Mouse (Mus musculus) adrenal gland, adult 8-10 months (tissue): Measurements from ENCODE around the gene Itga1. TPM values are rescaled to one million over a fixed set of nuclear protein-coding genes. Genes with fewer than 3 reads are reported as not detected.

ENCODE experiments used
- DNase-seq: peaks from one replicate; pipeline ENCODE4 v3.0.0; 2022
- total RNA-seq, 4 experiments: library from RNA; stranded (reverse); gene quantifications; 2 replicates each; pipeline ENCODE4 v1.2.4; 2022

The Itga1 gene
- total RNA-seq, 4 experiments from 2014 or later: 20.6 to 36.0 (median 29.8) TPM

- no peak for DNase-seq
Observed at GRCm38 (mm10) chr13:114987161-114987560, 114.6 kb downstream of the Itga1 start.

DNA sequence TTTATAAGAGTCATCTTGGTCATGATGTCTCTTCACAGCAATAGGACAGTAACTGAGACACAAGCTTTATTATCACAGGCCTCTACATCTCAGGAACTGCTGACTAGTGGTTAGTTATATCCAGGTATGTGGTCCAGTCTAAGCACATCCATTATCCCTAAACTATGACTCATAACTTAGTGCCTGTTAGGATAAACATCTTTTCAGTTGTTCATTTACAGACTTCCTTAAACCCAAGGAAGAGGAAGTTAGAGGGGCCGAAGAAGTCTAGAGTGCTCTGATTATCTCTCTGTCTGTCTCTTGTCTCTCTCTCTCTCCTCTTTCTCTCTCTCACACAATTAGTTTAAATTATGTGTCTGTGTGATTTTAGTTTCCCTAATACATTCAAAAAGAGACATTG lies 117.1 kb downstream of the Itga1 start:
- no peak for DNase-seq

DNA sequence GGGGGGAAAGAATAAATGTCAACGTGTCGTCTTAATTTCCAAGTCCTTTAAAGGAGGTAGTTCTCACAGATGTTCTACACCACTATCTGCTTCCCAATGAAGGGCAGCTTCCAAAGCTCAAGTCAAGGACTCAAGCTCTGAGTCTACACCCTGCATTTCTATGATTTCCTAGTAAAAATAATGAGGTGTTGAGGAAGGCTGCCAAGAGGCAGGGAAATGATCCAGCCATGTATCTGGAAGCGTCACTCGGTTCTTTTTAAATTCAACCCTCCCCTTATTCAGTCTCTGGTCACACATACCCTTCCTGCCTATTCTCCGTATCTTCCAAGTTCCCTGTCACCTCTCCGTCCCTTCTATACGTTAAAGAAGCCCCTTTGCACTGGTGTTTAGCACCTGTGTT lies 118.6 kb downstream of the Itga1 start:
- no peak for DNase-seq

DNA sequence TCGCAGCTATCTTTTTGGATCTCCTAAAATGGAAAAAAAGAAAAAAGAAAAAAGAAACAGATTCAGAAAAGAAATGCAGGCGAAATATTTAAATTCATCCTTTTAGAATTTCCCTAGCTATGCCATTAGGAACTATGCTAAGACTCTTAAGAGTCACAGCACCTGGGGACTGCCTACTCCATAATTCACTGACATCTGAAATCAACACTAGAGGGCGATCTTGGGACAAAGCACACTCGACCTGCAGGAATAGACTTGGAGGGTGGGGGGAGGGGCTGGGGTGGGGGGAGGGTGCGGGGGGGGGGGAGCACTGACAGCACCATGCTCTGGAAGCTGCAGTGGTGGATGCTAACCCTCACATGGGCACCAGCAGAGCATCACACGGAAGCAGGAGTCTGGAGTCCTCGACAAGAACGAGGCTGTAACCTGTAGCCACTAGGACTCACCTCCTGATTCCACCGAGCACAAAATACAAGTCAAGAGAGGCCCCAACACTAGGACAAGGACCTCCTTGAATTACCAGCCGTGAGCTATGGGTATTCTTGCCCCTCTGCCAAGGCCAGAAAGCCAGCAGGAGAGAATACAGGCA lies 120.8 kb downstream of the Itga1 start:
- no peak for DNase-seq

- no peak for DNase-seq
Observed at GRCm38 (mm10) chr13:114974484-114975042, 127.2 kb downstream of the Itga1 start.

DNA sequence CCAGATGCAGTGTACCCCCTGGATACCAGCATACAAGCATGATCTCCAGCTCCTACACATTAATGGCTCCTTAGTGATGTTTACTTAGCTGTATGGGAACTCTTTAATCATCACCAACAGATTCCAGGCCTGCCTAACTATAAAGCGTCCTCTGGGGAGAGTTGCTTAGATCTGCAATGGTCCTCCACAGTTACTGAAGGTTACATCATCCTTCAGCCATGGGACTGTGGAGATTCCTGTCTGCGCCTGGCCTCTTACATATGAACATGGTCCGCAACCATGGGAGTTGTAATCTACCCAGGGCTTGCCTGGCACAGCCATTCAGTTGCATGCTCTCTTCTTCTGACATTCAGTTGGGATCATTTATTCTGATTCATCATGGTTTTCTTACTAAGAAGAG lies 129.9 kb downstream of the Itga1 start:
- DNase-seq: no peak

DNA sequence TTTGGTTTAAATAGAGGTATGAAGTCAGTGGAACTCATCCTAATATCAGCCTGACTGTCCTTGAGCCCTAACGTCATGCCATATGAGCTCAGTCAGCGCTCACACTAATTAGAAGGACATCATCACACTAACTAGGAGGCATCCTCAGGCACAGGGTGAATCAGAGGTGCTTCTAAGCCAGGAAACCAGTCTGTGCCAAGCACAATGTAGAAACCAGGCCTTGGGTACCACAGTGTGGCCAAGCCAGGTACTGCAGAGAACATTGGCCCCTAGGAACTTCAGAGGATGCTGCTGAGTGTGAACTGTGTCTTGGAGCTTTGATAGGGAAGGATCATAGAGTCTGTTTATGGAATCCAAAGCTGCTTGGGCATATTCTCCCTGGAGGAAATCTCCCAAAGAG lies 137.5 kb downstream of the Itga1 start:
- peak; percentile 82 for DNase-seq

DNA sequence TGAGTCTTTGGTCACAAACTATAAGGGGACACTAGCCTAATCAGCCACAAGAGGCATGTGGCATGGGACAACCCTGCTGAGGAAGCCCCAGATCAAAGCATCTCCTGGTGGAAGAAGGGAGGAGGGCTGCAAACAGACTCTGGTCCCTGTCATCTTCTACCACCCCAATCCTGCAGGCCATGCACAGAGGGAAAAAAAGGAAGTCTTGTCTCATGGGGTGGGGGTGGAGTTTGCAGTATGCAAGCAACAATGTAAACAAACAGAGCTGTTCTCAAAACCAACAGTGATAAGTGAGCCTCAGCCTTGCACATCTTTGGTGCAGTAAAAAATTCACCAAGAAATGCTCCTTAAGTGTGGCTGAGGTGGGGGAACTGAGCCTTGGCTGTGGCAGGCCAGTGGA lies 147.2 kb downstream of the Itga1 start:
- no peak for DNase-seq

DNA sequence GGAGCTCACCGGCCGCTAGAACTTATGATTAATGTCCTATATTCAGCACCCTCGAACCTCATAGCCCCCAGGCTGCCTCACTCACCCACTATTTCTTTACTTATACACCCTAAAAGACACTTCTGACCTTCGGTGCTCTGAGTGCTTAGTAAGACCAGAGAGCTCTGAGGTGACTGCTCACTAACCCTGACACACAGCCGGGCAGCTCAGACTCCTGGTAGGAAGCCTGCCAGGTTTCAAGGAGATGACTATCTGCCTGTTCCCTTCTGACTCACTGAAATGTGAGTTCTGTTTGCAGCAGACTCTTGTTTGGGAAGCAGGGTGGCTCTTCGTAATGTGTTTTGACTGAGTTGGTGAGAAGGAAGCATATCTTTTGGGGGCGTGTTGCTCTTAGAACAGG lies 168.2 kb downstream of the Itga1 start:
- DNase-seq: peak; percentile 59

DNA sequence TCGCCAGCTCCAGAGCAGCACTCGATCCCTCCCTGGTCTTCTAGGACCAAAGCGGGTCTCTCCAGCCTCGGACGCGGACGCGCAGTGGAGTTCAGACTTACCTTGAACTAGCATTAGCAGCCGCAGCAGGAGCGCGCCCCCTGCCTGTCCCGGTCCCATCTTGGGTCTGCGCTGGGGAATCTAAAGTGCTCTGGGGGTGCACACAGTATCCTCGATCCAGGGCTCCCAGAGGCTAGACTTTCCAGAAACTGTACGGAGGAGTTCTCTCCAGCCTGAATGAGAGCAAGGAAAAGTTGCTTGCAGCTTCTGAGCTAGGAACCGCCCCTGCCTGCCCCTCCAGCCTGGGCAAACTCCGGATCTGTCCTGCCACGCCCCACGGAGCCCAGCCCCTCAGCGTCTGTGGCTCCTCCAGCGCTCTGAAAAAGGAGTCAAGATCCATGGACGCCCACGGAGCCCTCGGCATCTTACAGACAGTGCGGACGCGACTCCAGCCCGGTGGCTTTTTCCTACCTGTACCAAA lies 169.9 kb downstream of the Itga1 start, which contains the start of gene Itga2:
Itga2 (minus strand) TSS at position 326 of the 520 bp plus-strand sequence.
- DNase-seq: peak; percentile 42

DNA sequence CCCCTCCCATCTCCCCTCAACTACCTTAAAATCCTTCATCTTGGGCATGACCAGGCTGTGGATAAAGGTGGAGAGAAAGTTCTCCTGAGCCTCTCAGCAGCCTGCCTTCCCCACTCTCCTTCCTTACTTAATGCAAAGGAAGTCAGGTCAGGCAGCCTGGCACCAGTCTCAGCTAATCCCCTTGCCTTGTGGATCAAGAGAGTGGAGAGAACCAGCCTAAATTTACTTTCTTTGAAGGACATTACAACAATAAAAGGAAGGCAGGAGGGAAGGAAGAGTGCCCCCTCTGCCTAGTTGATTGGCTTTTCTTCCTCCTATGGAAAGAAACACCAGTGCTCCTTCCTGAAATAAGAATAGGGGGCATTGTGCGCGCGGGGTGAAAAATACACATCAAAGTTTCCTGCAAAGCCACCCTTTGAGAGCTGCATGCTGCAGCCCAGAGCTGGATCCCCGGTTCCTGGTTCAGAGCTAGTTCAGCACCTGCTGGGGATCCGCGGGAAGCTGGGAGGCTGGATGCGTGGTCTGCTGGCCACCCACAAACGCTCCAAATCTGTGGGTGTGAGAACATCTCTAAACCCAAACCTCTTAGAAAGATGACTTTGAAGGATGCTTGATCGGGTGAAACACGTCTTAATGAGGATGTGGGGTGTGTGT lies 170.6 kb downstream of the Itga1 start:
- DNase-seq: no peak

DNA sequence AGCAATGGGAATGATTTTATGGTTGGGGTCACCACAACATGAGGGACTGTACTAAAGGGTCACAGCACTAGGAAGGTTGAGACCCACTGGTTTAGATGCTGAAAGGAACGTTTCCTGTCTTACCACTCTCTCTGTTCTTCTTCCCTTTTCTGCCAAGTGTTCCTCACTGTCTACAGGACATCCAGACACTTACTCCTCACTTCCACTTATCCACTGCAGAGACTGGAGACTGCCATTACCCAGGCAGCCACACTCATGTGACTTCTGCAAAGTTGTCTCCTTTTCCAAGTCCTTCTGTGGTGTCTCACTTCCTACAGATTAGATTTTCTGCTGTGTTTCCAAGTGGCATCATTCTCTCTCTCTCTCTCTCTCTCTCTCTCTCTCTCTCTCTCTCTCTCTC lies 177.0 kb downstream of the Itga1 start:
- DNase-seq: no peak

DNA sequence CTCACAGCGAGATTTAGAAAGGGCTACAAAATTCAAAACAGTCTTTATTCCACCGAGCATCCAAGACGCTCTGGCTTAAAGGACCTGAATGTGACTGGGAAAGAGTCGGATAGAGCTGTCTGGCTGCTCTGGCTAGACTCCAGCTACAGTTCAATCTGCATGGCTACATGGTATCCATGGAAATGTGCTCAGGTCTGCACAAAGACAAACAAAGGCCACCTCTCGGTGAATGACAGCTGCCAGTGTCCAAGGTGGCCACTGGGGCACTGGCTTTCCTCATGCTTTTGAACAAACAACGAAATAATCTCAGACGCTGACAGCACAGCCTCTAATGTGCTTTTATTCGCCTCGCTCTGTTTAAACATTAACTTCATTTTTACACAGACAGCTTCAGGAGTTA lies 178.4 kb downstream of the Itga1 start:
- no peak for DNase-seq

GRCm38 (mm10) chr13:114915767-114916166 lies 186.0 kb downstream of the Itga1 start:
- no peak for DNase-seq

DNA sequence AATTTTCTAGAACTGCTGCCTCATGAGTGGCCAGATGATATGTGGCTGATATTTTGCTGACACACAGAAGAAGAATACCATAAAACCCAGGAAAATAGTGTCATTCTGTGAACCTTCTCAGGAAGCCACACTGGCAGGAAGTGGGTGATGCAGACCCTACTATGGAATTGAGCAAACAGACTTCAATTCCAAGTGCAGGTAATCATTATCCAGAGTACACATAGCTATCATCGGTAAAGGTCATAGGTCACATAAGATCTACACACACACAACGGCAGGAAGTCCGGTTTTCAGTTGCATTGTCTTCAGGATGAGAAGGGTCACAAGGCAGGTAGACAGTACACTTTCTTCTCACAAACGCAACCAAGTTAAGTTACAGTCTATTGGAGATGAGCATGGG lies 186.8 kb downstream of the Itga1 start:
- no peak for DNase-seq

GRCm38 (mm10) chr13:114914559-114914958 lies 187.2 kb downstream of the Itga1 start:
- DNase-seq: no peak

DNA sequence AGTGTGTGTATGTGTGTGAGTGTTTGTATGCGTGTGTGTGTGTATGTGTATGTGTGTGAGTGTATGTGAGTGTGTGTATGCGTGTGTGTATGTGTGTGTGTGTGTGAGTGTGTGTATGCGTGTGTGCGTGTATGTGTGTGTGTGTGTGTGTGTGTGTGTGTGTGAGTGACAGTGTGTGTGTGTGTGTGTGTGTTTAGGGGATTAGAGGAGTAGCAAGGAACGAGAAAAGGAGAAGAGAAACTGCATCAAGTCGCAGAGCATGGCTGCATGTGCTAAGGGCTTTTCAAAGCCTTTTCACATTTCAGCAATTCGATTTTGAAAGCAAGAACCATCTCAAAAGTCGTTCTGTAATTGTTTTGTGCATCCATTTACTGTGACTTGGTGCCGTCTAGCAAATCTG lies 191.1 kb downstream of the Itga1 start:
- no peak for DNase-seq

DNA sequence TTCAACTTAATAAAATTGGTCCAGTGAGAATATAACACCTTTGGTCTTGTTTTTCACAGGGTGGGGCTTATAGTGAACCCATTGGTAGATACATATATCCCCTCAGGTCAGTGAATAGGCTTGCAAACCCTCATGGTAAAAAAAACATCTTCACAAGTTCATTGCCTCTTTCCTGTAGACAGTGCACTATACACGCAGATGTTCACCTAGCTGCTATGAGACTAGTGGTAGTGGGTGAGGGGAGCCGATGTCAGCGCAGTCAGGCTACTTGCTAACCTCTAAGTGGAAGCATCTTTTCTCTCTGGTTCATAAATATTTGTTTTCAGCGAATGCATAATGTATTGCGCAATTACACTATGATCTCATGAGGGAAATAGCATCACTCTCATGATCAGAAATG lies 192.2 kb downstream of the Itga1 start:
- DNase-seq: no peak

DNA sequence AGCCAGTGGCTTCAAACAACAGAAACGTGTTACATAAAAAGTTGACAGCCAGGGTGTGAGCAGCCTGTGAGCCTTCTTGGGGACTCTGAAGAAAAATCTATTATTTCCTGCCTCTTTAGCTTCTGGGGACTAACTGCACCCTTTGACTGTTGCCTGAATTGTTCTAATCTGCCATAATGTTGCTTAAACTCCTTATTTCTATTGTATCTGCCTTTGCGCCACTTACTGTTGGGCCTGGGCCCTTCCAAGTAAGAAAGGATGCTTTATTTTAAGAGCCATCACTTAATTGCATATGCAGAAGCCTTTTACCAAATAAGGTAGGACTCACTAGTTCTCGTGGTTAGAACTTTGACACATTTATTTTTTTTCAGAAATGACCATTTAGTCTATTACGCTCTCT lies 193.9 kb downstream of the Itga1 start:
- DNase-seq: no peak

Other genes with a start within 250 kb of the Itga1 start
- gene Itga2, start 169.9 kb downstream of the Itga1 start, total RNA-seq: 1 to 10 TPM in 2 of 4 experiments, under 1 TPM in 2; 0.52 to 1.8 (median 1.2) TPM
- 10 to 100 TPM; 23.6 to 29.1 (median 27.1) TPM for gene Pelo, start 11.8 kb downstream of the Itga1 start, total RNA-seq
- gene Gm49395, start within 50 bp of the Itga1 start, total RNA-seq: 1 to 10 TPM; 4.4 to 10.0 (median 8.7) TPM